Comparison of ENCODE assay signal across 8 mouse cellular contexts in genomic region chr6:84912434-84912833, GRCm38 (mm10).
DNase-seq lines count a peak whose midpoint lies in the region; ATAC-seq and TF ChIP-seq lines count a peak whose summit lies in the region.

No protein-coding gene starts in this region.

- H3K9me3 ChIP-seq in lung, postnatal 0 days (ENCODE audit: low read length) = no peaks in the 10 kb centered on the region

- ATAC-seq in lung, postnatal 0 days = no peak

- no peaks in the 10 kb centered on the region for H3K4me1 ChIP-seq in lung, postnatal 0 days (ENCODE audit: insufficient read depth, low read depth, low read length)

- intact Hi-C loops in heart, postnatal 10 days (cut with DNase I) = loop anchor here (2.0 to 5.0 kb wide), 4 partner anchors 322 to 815 kb away; no protein-coding TSS in a partner anchor
- intact Hi-C loops in heart, postnatal 25 days (cut with DNase I) = loop anchor here (5.0 to 10.0 kb wide), 5 partner anchors 178 to 835 kb away; partner anchors contain the start of gene Cyp26b1

- no peak overlapping the region for H3K27ac ChIP-seq in lung, postnatal 0 days (ENCODE audit: low read length)

- H3K4me2 ChIP-seq in lung, postnatal 0 days (replicated peaks; ENCODE audit: low read depth, low read length) = no peak overlapping the region

- peak; percentile 72 for TF ChIP-seq CTCF in lung, postnatal 0 days (IDR thresholded peaks at IDR 0.05)

- H3K4me3 ChIP-seq in lung, postnatal 0 days (ENCODE audit: low read depth, low read length) = no peak overlapping the region

- peak; percentile 50 to 71 for DNase-seq in heart, postnatal 10 days
- DNase-seq in heart, postnatal 25 days (ENCODE audit: low spot score) = no peak
- DNase-seq in ovary, postnatal 14 days (ENCODE audit: low spot score) = peak; percentile 26
- no peak for DNase-seq in ovary, adult 18-20 months (ENCODE audit: low spot score)
- DNase-seq in c-Kit-positive CD71-positive TER-119-positive erythroid progenitor cells, embryonic 14.5 days (ENCODE audit: low spot score) = peak; percentile 41
- DNase-seq in lung, postnatal 0 days (ENCODE audit: low spot score) = peak; percentile 68
- no peak for DNase-seq in yolk sac, embryonic 10.5 days (ENCODE audit: low spot score)
- DNase-seq in layer of hippocampus, postnatal 36 days = no peak

- no peaks in the 10 kb centered on the region for H3K27me3 ChIP-seq in lung, postnatal 0 days (replicated peaks; ENCODE audit: insufficient read depth, low read length)

- no peak for TF ChIP-seq EP300 in lung, postnatal 0 days (IDR thresholded peaks at IDR 0.05)

- WGBS in lung, postnatal 0 days = 9% methylated on average over 2 of the region's 2 CpGs

- no peaks in the 10 kb centered on the region for H3K36me3 ChIP-seq in lung, postnatal 0 days (ENCODE audit: insufficient read depth, low read length)

- no peak overlapping the region for H3K9ac ChIP-seq in lung, postnatal 0 days (replicated peaks; ENCODE audit: low read depth)

Comparison
In these comparisons a context has a peak if more than half of its experiments do, and no peak if none do; other contexts are left out.
1. DNase-seq: peak in heart, postnatal 10 days (2 of 2), ovary, postnatal 14 days (single experiment), c-Kit-positive CD71-positive TER-119-positive erythroid progenitor cells, embryonic 14.5 days (single experiment) and lung, postnatal 0 days (single experiment); none in heart, postnatal 25 days (single experiment), ovary, adult 18-20 months (single experiment), yolk sac, embryonic 10.5 days (single experiment) and layer of hippocampus, postnatal 36 days (0 of 2).